Mouse (Mus musculus) common myeloid progenitor, adult 5-6 weeks (primary cell): ENCODE data around the gene Sdk2. TPM values are rescaled to one million over a fixed set of nuclear protein-coding genes. Genes with fewer than 3 reads are reported as not detected.
A peak's percentile ranks its signal among the peaks of the same experiment; 100 is the strongest.

Source experiments
- ATAC-seq: replicated peaks from 2 replicates; pipeline ENCODE4 v1.8.0; 2016; ENCODE audit warnings: low read depth, mild to moderate bottlenecking, moderate TSS enrichment, inconsistent platforms; ENCODE audit not compliant: poor library complexity, severe bottlenecking
- total RNA-seq: library from RNA; stranded (forward); fragments of 200-1000, 187-1606 nt; gene quantifications from 2 replicates; pipeline ENCODE4 v1.2.3, GENCODE M21; 2017

Sdk2 gene
- total RNA-seq, 1 experiment from 2014 or later, result not detected

- no peak for ATAC-seq
These were observed 185.0 kb downstream of the Sdk2 start for GRCm38 (mm10) chr11:113881864-113882263.

GRCm38 (mm10) chr11:113867066-113867465, 199.8 kb downstream of the Sdk2 start:
- ATAC-seq, result no peak

- ATAC-seq, result peak; percentile 95
These were observed 201.2 kb downstream of the Sdk2 start for GRCm38 (mm10) chr11:113865627-113866026.

- ATAC-seq, result no peak
These were observed 203.4 kb downstream of the Sdk2 start for GRCm38 (mm10) chr11:113863408-113863807.

GRCm38 (mm10) chr11:113855661-113856060, 211.2 kb downstream of the Sdk2 start:
- no peak for ATAC-seq

GRCm38 (mm10) chr11:113851750-113852149, 215.1 kb downstream of the Sdk2 start:
- ATAC-seq, result no peak

GRCm38 (mm10) chr11:113849322-113849721, 217.5 kb downstream of the Sdk2 start:
- ATAC-seq, result no peak

- no peak for ATAC-seq
These were observed 222.9 kb downstream of the Sdk2 start for GRCm38 (mm10) chr11:113843920-113844319.

GRCm38 (mm10) chr11:113842879-113843278, 224.0 kb downstream of the Sdk2 start:
- no peak for ATAC-seq

GRCm38 (mm10) chr11:113831608-113832007, 235.2 kb downstream of the Sdk2 start:
- peak; percentile 61 for ATAC-seq

GRCm38 (mm10) chr11:113828081-113828554, 238.7 kb downstream of the Sdk2 start:
- ATAC-seq, result no peak

- no peak for ATAC-seq
These were observed 246.8 kb downstream of the Sdk2 start for GRCm38 (mm10) chr11:113820005-113820404.

- ATAC-seq, result no peak
These were observed 247.8 kb downstream of the Sdk2 start for GRCm38 (mm10) chr11:113819001-113819400.

GRCm38 (mm10) chr11:113816971-113817548, 249.8 kb downstream of the Sdk2 start:
- ATAC-seq, result no peak

- no peak for ATAC-seq
These were observed 250.4 kb downstream of the Sdk2 start for GRCm38 (mm10) chr11:113816439-113816838.

- ATAC-seq, result no peak
These were observed 255.1 kb downstream of the Sdk2 start for GRCm38 (mm10) chr11:113811546-113812339.

- ATAC-seq, result peak; percentile 91
These were observed 256.0 kb downstream of the Sdk2 start for GRCm38 (mm10) chr11:113810638-113811545.

GRCm38 (mm10) chr11:113807086-113807485, 259.8 kb downstream of the Sdk2 start:
- ATAC-seq, result no peak

- no peak for ATAC-seq
These were observed 260.3 kb downstream of the Sdk2 start for GRCm38 (mm10) chr11:113806382-113807077.

- peak; percentile 64 for ATAC-seq
These were observed 260.9 kb downstream of the Sdk2 start for GRCm38 (mm10) chr11:113805974-113806373.
